24 mouse cellular contexts compared by ENCODE assay signal in genomic region chr4:143125290-143125689, GRCm38 (mm10).
DNase-seq lines count a peak whose midpoint lies in the region; ATAC-seq lines count a peak whose summit lies in the region.
"Had no signal": no experiment of that assay in that cellular context is flagged by ENCODE, and none has a peak within 500 bp of the region (broad histone marks: within the 10 kb centered on the region; RNA-seq: fewer than 3 reads in every experiment).

No protein-coding gene starts in this region.

- DNase-seq in heart, adult 11 months = peak; percentile 63
- DNase-seq in heart, adult 9 months (ENCODE audit: low spot score in 2 of 2) = no peak
- DNase-seq in hindbrain, embryonic 11.5 days (ENCODE audit: low spot score) = no peak
- DNase-seq in limb, embryonic 10.5 days (ENCODE audit: low spot score) = no peak
- no peak for DNase-seq in midbrain, embryonic 11.5 days (ENCODE audit: low spot score, missing footprints)
- DNase-seq: adrenal gland, adult 2 months; adrenal gland, postnatal 10 days; adrenal gland, postnatal 25 days; cerebellum, adult 11 months; cerebellum, adult 18-20 months; cerebellum, adult 8-10 months; cerebellum, adult 9-11 months; cerebellum, postnatal 14 days; cerebellum, postnatal 36 days; embryo, embryonic 11 days had no signal

- H3K27ac ChIP-seq in hindbrain, embryonic 16.5 days (ENCODE audit: low read depth, low read length) = no peak overlapping the region
- H3K27ac ChIP-seq in hindbrain, embryonic 11.5 days (ENCODE audit: low read depth, low read length) = no peak overlapping the region
- H3K27ac ChIP-seq in limb, embryonic 12.5 days = no peak overlapping the region
- H3K27ac ChIP-seq in limb, embryonic 10.5 days = no peak overlapping the region
- no peak overlapping the region for H3K27ac ChIP-seq in midbrain, embryonic 12.5 days (replicated peaks)
- H3K27ac ChIP-seq in midbrain, embryonic 11.5 days (ENCODE audit: low read depth, low read length) = no peak overlapping the region
- H3K27ac ChIP-seq: embryonic facial prominence, embryonic 13.5 days; embryonic facial prominence, embryonic 15.5 days; forebrain, embryonic 10.5 days; forebrain, embryonic 12.5 days had no signal

- no peak overlapping the region for H3K9ac ChIP-seq in hindbrain, embryonic 16.5 days (ENCODE audit: low read depth, low read length)
- no peak overlapping the region for H3K9ac ChIP-seq in hindbrain, embryonic 11.5 days (ENCODE audit: low read depth, low read length)
- H3K9ac ChIP-seq in limb, embryonic 12.5 days (replicated peaks) = no peak overlapping the region
- H3K9ac ChIP-seq in midbrain, embryonic 12.5 days (replicated peaks) = no peak overlapping the region
- no peak overlapping the region for H3K9ac ChIP-seq in midbrain, embryonic 11.5 days (ENCODE audit: low read length)
- H3K9ac ChIP-seq: embryonic facial prominence, embryonic 13.5 days; embryonic facial prominence, embryonic 15.5 days; forebrain, embryonic 12.5 days had no signal

- H3K4me2 ChIP-seq in hindbrain, embryonic 16.5 days (ENCODE audit: low read length) = no peak overlapping the region
- H3K4me2 ChIP-seq in hindbrain, embryonic 11.5 days (replicated peaks; ENCODE audit: low read depth, low read length) = no peak overlapping the region
- H3K4me2 ChIP-seq in limb, embryonic 12.5 days = no peak overlapping the region
- H3K4me2 ChIP-seq in midbrain, embryonic 12.5 days (replicated peaks) = no peak overlapping the region
- H3K4me2 ChIP-seq in midbrain, embryonic 11.5 days = no peak overlapping the region
- H3K4me2 ChIP-seq: embryonic facial prominence, embryonic 13.5 days; embryonic facial prominence, embryonic 15.5 days; forebrain, embryonic 12.5 days had no signal

- peak; percentile 28; the same call in 1 of the 2 replicates for ATAC-seq in hindbrain, embryonic 16.5 days
- ATAC-seq in hindbrain, embryonic 11.5 days (ENCODE audit: low FRiP score) = no peak
- 0 out of 2 replicates have a peak, but pooled peaks have one; percentile 48 for ATAC-seq in limb, embryonic 12.5 days (ENCODE audit: insufficient number of reproducible peaks, insufficient read depth, low FRiP score, low TSS enrichment, low read depth)
- ATAC-seq in midbrain, embryonic 12.5 days (ENCODE audit: low FRiP score, low read depth) = peak; percentile 52; the same call in 1 of the 2 replicates
- no peak for ATAC-seq in midbrain, embryonic 11.5 days (ENCODE audit: low FRiP score)
- ATAC-seq: forebrain, embryonic 14.5 days had no signal

- 83% methylated on average over 6 of the region's 6 CpGs for WGBS in hindbrain, embryonic 16.5 days
- WGBS in hindbrain, embryonic 11.5 days = 88% methylated on average over 6 of the region's 6 CpGs
- WGBS in limb, embryonic 12.5 days = 83% methylated on average over 6 of the region's 6 CpGs
- WGBS in limb, embryonic 10.5 days = 94% methylated on average over 6 of the region's 6 CpGs
- 91% methylated on average over 6 of the region's 6 CpGs for WGBS in midbrain, embryonic 12.5 days
- 91% methylated on average over 6 of the region's 6 CpGs for WGBS in midbrain, embryonic 11.5 days

- no peaks in the 10 kb centered on the region for H3K27me3 ChIP-seq in hindbrain, embryonic 16.5 days (replicated peaks; ENCODE audit: control insufficient read depth, insufficient read depth, low read length)
- H3K27me3 ChIP-seq in hindbrain, embryonic 11.5 days (ENCODE audit: control insufficient read depth, insufficient read depth, low read length) = no peaks in the 10 kb centered on the region
- no peaks in the 10 kb centered on the region for H3K27me3 ChIP-seq in limb, embryonic 12.5 days
- no peaks in the 10 kb centered on the region for H3K27me3 ChIP-seq in limb, embryonic 10.5 days (ENCODE audit: low read depth, poor library complexity, severe bottlenecking)
- no peaks in the 10 kb centered on the region for H3K27me3 ChIP-seq in midbrain, embryonic 12.5 days
- no peaks in the 10 kb centered on the region for H3K27me3 ChIP-seq in midbrain, embryonic 11.5 days (ENCODE audit: control insufficient read depth, insufficient read depth, low read length)
- H3K27me3 ChIP-seq: embryonic facial prominence, embryonic 13.5 days; embryonic facial prominence, embryonic 15.5 days; forebrain, embryonic 12.5 days had no signal

- no peak overlapping the region for H3K4me3 ChIP-seq in hindbrain, embryonic 16.5 days (ENCODE audit: low read length)
- H3K4me3 ChIP-seq in hindbrain, embryonic 11.5 days (ENCODE audit: low read depth, low read length) = no peak overlapping the region
- no peak overlapping the region for H3K4me3 ChIP-seq in limb, embryonic 12.5 days (replicated peaks)
- no peak overlapping the region for H3K4me3 ChIP-seq in limb, embryonic 10.5 days
- H3K4me3 ChIP-seq in midbrain, embryonic 12.5 days = no peak overlapping the region
- no peak overlapping the region for H3K4me3 ChIP-seq in midbrain, embryonic 11.5 days (ENCODE audit: low read depth, low read length)
- H3K4me3 ChIP-seq: embryonic facial prominence, embryonic 13.5 days; embryonic facial prominence, embryonic 15.5 days; erythroblast, embryonic 14.5 days; forebrain, embryonic 10.5 days; forebrain, embryonic 12.5 days had no signal

- no peaks in the 10 kb centered on the region for H3K9me3 ChIP-seq in hindbrain, embryonic 16.5 days (ENCODE audit: control insufficient read depth, low read length)
- H3K9me3 ChIP-seq in hindbrain, embryonic 11.5 days (ENCODE audit: control insufficient read depth, low read length) = no peaks in the 10 kb centered on the region
- H3K9me3 ChIP-seq in limb, embryonic 12.5 days = no peaks in the 10 kb centered on the region
- H3K9me3 ChIP-seq in limb, embryonic 10.5 days (replicated peaks) = no peaks in the 10 kb centered on the region
- no peaks in the 10 kb centered on the region for H3K9me3 ChIP-seq in midbrain, embryonic 12.5 days
- no peaks in the 10 kb centered on the region for H3K9me3 ChIP-seq in midbrain, embryonic 11.5 days (ENCODE audit: control insufficient read depth, low read length)
- H3K9me3 ChIP-seq: embryonic facial prominence, embryonic 13.5 days; embryonic facial prominence, embryonic 15.5 days; forebrain, embryonic 10.5 days; forebrain, embryonic 12.5 days had no signal

- H3K36me3 ChIP-seq in hindbrain, embryonic 16.5 days (ENCODE audit: control insufficient read depth, insufficient read depth, low read length) = no peaks in the 10 kb centered on the region
- H3K36me3 ChIP-seq in hindbrain, embryonic 11.5 days (ENCODE audit: control insufficient read depth, insufficient read depth, low read length) = no peaks in the 10 kb centered on the region
- H3K36me3 ChIP-seq in limb, embryonic 12.5 days = peaks cover 76% of the 10 kb centered on the region
- H3K36me3 ChIP-seq in limb, embryonic 10.5 days = peaks cover 61% of the 10 kb centered on the region
- H3K36me3 ChIP-seq in midbrain, embryonic 12.5 days = peaks cover 33% of the 10 kb centered on the region
- H3K36me3 ChIP-seq in midbrain, embryonic 11.5 days (ENCODE audit: control insufficient read depth, insufficient read depth, low read length) = peaks cover 6% of the 10 kb centered on the region; the same call in 1 of the 2 replicates

- H3K4me1 ChIP-seq in hindbrain, embryonic 16.5 days (ENCODE audit: control insufficient read depth, insufficient read depth, low read depth, low read length) = peaks cover 2% of the 10 kb centered on the region
- no peaks in the 10 kb centered on the region for H3K4me1 ChIP-seq in hindbrain, embryonic 11.5 days (replicated peaks; ENCODE audit: control insufficient read depth, insufficient read depth, low read length)
- no peaks in the 10 kb centered on the region for H3K4me1 ChIP-seq in limb, embryonic 12.5 days (replicated peaks)
- H3K4me1 ChIP-seq in limb, embryonic 10.5 days = no peaks in the 10 kb centered on the region
- no peaks in the 10 kb centered on the region for H3K4me1 ChIP-seq in midbrain, embryonic 12.5 days
- H3K4me1 ChIP-seq in midbrain, embryonic 11.5 days (ENCODE audit: control insufficient read depth, insufficient read depth, low read length) = no peaks in the 10 kb centered on the region
- H3K4me1 ChIP-seq: embryonic facial prominence, embryonic 13.5 days; forebrain, embryonic 10.5 days had no signal

Comparison
In these comparisons a context has a peak if more than half of its experiments do, and no peak if none do; other contexts are left out.
1. ATAC-seq: peak in hindbrain, embryonic 16.5 days (single experiment), limb, embryonic 12.5 days (single experiment) and midbrain, embryonic 12.5 days (single experiment); none in hindbrain, embryonic 11.5 days (single experiment) and midbrain, embryonic 11.5 days (single experiment).